Mouse (Mus musculus) heart, adult 9 months (tissue): ENCODE results near the gene Gm128.
"Not testable (repeated sequence)": the region's sequence is repeated elsewhere in the genome, so short reads cannot be mapped to it uniquely, and the experiment has no call there.

ENCODE experiments used
- DNase-seq, 2 experiments: peaks; one replicate each; pipeline ENCODE4 v3.0.0; 2022; ENCODE audit warnings: low spot score in 2 of 2

Gene Gm128

DNA sequence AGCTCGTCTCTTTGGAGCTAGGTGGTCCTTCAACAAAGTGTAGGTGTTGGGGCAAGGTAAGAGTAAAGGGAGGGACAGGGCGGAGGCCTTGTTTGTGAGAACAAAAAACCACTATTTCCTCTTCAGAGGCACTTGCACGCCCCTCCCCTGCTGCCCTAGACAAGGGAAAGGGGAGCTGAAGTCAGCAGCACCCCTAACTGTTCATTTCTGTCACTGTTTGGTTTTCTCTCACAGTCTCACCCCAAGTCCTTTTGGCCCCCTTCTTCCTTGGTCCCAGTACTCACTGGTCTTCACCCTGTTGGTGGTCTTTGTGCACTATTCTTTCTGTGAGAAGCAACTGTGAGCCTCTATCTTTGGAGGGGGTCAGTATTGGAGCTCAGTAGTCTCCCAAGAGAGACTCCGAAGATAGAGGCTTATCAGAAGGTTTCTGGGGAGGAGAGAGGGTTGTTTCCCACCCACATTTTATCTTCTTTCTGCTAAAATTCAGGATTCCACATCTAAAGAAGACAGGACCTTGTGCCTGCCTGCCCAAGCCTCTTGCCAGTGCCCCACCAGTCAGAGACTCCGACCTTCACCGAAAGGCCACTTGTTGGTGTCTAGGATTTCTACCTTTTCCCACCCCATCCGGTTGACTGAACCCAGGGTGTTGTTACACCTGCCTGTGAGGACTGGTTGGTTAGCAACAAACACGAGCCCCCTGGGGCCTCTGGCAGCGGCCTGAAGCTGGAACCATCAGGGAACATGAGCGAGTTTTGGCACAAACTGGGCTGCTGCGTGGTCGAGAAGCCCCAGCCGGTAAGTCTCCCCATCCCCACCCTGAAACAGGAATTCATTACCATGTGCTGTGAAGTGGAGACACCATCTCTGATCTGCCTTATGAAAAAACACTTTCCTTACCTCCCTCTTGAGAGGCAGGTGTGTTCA is 9.8 kb downstream of the Gm128 start, which contains the start of gene Mllt11:
Mllt11 (minus strand) TSS at position 874 of the 924 bp plus-strand sequence.
- DNase-seq: no peak

DNA sequence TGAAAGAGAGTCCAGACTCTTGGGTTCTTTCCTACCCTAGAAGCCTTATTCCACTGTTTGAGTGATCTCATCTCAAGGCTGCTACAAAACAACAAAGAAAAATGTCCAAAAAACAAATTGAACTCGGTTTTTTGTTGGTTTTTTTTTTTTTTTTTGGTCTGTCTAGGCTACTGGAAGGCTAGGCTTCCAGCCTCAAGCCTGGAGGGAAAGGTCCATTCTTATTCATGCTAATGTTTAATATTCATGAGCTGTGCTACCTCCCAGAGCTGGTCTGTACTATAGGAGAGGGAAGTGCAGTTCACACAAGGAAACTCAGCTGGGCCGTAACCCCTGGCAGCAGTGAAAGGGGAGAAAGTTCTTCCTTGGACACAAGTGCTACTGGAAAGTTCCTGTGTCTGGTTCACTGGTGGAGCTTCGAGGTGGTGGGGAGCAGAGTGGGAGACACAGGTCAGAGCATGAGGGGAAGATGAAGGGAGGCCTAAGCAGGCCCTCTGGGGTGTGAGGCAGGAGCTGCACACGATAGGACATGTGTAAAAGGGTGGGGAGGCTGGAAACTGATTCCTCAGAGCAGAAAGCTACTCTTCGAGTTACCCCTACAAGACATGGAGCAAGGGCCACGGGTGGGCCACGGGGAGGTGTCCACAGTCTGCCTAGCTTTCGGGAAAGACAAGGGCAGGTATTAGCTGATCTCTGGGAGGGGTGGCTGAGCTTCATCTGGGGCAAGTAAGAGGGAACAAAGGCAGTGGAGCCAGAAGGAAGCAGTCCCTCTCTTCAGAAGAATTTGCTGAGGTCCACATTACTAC is 10.7 kb downstream of the Gm128 start:
- DNase-seq: peak in 1 of 2 experiments; percentile 35

GRCm38 (mm10) chr3:95229781-95230494 is 11.5 kb downstream of the Gm128 start:
- peak; percentile 67 to 78 for DNase-seq

DNA sequence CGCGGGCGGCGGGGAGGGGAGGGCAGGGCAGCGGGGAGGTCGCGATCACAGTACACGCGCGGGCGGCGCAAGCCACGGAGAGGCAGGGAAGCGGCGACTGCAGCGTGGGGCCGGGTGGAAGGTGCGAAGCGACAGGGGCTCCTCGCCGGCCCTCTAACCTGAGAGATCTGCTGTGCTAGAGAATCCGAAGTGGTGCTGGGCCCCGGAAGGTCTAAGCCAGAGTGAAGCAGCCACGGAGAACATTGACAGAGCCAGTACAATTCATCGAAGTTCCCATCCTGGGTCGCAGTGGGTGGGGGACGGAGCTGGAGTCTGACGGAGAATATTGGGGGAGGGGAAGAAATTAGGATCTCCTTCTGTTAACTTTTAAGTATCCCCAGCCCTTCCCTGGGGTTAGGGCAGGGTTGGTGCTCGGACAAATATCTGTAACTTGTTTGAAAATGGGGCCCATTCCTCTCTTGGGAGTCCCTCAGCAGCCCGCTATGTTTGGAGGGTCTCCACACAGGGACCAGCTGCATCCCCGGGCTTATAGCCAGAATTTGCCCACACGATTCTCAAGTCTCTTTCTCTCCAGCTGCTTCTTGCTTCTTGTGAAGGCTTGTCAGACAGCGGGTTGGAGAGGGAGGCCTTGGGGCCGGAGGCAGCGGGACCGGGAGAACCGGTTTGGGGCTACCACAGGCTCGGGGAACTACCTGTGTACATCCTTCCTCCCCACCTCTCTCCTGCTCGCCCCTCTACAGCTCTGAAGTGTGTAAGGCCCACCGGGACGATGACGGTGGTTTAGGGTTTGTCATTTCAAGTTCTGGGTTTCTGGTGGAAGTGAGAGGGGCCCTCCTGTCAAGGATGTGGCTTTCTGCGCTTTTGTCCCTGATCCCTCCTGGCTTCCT is 12.3 kb downstream of the Gm128 start:
- peak in 1 of 2 experiments; percentile 62 for DNase-seq

DNA sequence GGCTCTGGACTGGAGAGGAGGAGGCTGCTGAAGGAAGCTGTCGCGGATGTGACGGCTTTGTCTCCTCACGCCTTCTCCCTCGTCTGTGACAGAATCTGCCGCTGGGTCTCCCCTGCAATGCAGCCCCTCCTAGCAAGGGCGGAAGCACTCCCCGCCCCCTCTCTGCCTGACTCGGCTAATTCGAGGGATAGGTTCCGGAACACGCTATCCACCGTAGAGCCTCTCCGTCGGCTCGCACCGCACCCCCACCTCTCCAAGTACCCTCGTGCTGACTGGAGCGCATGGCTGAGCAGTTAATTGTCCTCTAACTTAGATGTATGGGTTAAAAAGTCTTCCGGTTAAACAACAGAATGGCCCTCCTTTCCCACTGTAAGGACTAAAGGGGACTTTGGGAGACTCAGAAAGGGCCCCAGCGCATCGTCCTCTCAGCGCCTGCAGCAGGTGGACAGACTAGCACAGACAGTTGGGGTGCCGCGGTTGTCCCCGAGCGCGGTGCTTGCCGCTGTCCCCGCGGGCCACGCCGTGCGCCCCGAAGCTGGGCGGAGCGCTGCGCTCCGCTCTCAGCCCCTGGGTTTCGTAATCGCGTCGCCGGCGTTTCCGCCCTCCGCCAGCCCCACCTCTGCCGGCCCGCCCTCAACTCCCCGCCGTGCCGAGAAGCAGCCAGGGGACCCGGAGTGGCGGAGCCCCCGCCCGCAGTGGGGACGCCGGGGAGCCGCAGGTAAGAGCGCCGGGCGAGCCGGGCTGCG is 13.1 kb downstream of the Gm128 start, which contains the start of gene Cdc42se1:
Cdc42se1 (plus strand) TSS at position 585 of the 746 bp plus-strand sequence.
- peak; percentile 89 to 91 for DNase-seq

DNA sequence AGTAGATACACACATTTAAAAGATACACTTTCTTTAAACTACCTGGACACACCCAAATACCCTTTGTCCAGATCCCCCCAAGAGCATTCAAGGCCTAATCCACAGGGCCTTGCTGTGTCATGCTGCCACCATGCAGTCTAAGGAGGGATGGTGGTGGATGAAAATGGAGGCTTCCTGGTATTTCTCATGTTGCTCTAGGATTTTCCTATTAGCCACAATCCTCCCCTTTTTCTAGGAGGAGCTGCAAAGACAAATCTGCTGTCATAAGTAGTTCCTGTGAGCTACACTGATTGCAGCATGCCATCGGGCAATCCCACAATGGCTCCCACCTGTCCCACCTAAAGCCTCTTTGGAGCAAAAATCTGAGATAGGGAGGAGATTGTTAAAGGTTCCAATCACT is 14.2 kb downstream of the Gm128 start:
- DNase-seq: no peak

DNA sequence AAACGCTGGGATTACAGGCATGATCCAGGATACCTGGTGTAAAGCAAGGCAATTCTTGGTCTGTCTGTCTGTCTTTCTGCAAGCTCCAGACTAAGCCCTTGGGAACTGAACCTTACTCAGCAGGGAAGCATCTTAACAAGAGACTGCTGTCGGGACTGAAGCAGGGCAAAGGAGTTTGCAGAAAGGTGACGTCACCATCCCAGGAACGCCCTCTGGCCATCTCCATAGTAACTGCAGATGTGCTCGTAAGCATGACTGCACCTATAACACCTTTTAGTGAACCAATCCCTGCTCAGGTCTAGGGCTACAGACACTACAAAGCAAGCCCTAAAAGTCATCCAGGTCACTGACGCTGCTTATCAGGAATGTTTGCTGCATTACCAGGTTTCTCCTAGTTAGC is 17.1 kb downstream of the Gm128 start:
- DNase-seq: no peak

DNA sequence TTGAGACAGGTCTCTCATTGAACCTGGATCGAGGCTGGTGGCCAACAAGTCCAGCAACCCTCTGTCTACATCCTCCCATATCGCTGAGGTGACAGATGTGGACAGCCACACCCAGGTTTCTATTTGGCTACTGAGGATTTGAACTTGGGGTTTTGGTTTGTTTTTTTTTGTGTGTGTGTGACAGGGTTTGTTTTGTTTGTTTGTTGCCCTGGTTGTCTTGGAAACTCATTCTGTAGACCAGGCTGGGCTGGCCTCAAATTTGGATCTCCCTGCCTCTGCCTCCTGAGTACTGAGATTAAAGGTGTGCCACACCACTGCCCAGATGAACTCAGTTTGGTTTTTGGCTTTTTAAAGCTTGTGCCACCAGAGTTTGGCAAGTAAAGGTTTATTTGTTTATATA is 18.4 kb downstream of the Gm128 start:
- no peak for DNase-seq

DNA sequence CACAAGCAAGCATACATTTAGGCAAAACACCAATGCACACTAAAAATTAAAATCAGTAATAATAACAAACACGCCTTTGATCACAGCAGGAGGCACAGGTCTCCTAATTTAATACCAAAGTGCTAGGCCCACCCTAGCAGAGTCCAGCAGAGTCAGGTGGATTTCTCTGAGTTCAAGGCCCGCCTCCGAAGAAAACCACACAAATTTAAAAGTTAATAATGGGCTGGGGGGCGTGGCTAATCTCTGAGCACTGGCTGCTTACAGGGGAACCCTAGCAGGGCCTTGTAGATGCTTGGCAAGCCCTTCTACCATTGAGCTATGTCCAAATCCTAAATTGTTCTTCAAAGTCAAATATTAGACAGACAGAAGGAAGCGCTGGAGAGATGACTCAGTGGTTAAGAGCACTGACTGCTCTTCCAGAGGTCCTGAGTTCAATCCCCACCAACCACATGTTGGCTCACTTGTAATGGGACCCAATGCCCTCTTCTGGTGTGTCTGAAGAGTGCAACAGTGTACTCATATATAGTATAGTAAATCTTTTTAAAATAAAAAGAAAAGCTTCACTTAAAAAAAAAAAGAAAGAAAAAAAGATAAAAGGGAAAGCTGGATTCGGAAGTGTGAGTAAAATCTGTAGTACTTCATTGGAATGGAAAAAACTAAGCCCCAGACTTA is 22.8 kb downstream of the Gm128 start:
- no peak for DNase-seq

- DNase-seq: peak; percentile 94 to 96
These were observed 23.9 kb downstream of the Gm128 start, which contains the start of gene Gabpb2 for GRCm38 (mm10) chr3:95217255-95218134. Gabpb2 (minus strand) TSS chr3:95217916.

- DNase-seq: no peak
These were observed 24.6 kb downstream of the Gm128 start for GRCm38 (mm10) chr3:95216655-95217254.

GRCm38 (mm10) chr3:95213609-95213975 is 27.8 kb downstream of the Gm128 start:
- DNase-seq: no peak

GRCm38 (mm10) chr3:95212889-95213608 is 28.3 kb downstream of the Gm128 start:
- not testable (repeated sequence) for DNase-seq

DNA sequence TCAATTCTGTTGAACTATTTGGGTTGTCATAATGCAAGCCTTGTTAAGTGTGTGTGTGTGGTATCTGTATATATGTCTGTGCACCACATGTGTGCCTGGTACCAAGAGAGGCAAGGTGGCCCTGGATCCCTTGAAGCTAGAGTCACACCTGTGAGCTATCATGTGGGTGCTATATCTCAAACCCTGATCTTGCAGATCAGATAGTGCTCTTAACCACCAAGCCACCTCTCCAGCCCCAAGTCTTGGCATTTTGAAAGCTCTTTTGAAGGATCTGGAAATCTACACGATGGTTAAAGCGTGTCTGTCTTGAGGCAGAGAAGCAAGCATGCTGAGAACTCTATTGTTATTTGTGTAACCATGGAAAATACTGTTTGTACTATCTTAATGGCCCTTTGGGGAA is 30.8 kb downstream of the Gm128 start:
- DNase-seq: no peak

GRCm38 (mm10) chr3:95208286-95208685 is 33.1 kb downstream of the Gm128 start:
- DNase-seq: no peak

GRCm38 (mm10) chr3:95203880-95204279 is 37.5 kb downstream of the Gm128 start:
- DNase-seq: no peak

GRCm38 (mm10) chr3:95200562-95200961 is 40.8 kb downstream of the Gm128 start:
- no peak for DNase-seq
